Mouse (Mus musculus) MEL (cell line): ENCODE measurements around the gene Slc16a3.

ENCODE experiments used
- CHD2 ChIP-seq: IDR thresholded peaks from 2 replicates; pipeline ENCODE4 v1.6.1; 2011; ENCODE audit warnings: low read length, improper control_type of control experiment
- EP300 ChIP-seq, 2 experiments: IDR thresholded peaks; 2 replicates each; pipeline ENCODE4 v1.6.1; 2011; ENCODE audit warnings: improper control_type of control experiment in 2 of 2, low read length in 2 of 2, low read depth in 1 of 2, mild to moderate bottlenecking in 1 of 2
- ETS1 ChIP-seq: IDR thresholded peaks from 2 replicates; pipeline ENCODE4 v1.6.1; 2012; ENCODE audit warnings: low read depth, mild to moderate bottlenecking, inconsistent platforms, low read length, improper control_type of control experiment, moderate library complexity
- MAFK ChIP-seq: IDR thresholded peaks from 2 replicates; pipeline ENCODE4 v1.6.1; 2011; ENCODE audit warnings: low read depth, mild to moderate bottlenecking, low read length, improper control_type of control experiment, borderline replicate concordance
- POLR2A ChIP-seq, 2 experiments: IDR thresholded peaks; 2 replicates each; pipeline ENCODE4 v1.6.1; 2011 to 2012; ENCODE audit warnings: low read length in 2 of 2, mild to moderate bottlenecking in 2 of 2, control low read depth in 1 of 2, improper control_type of control experiment in 1 of 2, low read depth in 1 of 2, moderate library complexity in 1 of 2; ENCODE audit not compliant: control insufficient read depth in 1 of 2, insufficient read depth in 1 of 2, poor library complexity in 1 of 2
- TCF12 ChIP-seq: IDR thresholded peaks from 2 replicates; pipeline ENCODE4 v1.6.1; 2014; ENCODE audit warnings: low read depth, mild to moderate bottlenecking, inconsistent platforms, low read length, improper control_type of control experiment, moderate library complexity
- ZKSCAN1 ChIP-seq: IDR thresholded peaks from 2 replicates; pipeline ENCODE4 v1.6.1; 2012; ENCODE audit warnings: low read depth, mild to moderate bottlenecking, inconsistent platforms, low read length, improper control_type of control experiment, moderate library complexity

GRCm38 (mm10) chr11:120940959-120941358 is 7.3 kb upstream of the Slc16a3 start:
- TF ChIP-seq MAFK (no peak), TCF12 (no peak), ETS1 (no peak), ZKSCAN1 (no peak), CHD2 (no peak), EP300 (IDR thresholded peaks at IDR 0.05; ENCODE audit: low read depth in 1 of 2, low read length in 2 of 2) (no peak), POLR2A (IDR thresholded peaks at IDR 0.05; ENCODE audit: control insufficient read depth in 1 of 2, insufficient read depth in 1 of 2, low read depth in 1 of 2, low read length in 2 of 2, poor library complexity in 1 of 2) (no peak)
